Mouse (Mus musculus) limb, embryonic 14.5 days (tissue): Measurements from ENCODE around the gene Sipa1l1. TPM values are rescaled to one million over a fixed set of nuclear protein-coding genes. Genes with fewer than 3 reads are reported as not detected.

Source experiments
- ATAC-seq: fragments of 200-750 bp; cut with Nextera tagmentation; 2 replicates; pipeline ENCODE4 v1.8.0; 2017; ENCODE audit warnings: low read depth, moderate number of reproducible peaks, moderate TSS enrichment; ENCODE audit not compliant: low FRiP score
- DNase-seq: peaks from one replicate; pipeline ENCODE4 v3.0.0-alpha.2; 2015; ENCODE audit warnings: low spot score
- H3K27ac ChIP-seq: fragments of 300-500 bp; sonication (generic); replicated peaks from 2 replicates; pipeline ENCODE4 v1.5.1; 2014; ENCODE audit warnings: low read depth, mild to moderate bottlenecking, low read length, moderate library complexity, mixed read lengths
- H3K27me3 ChIP-seq: fragments of 300-500 bp; sonication (generic); 2 replicates; pipeline ENCODE4 v1.6.1; 2014; ENCODE audit warnings: low read length, mixed read lengths; ENCODE audit not compliant: control insufficient read depth, insufficient read depth
- H3K36me3 ChIP-seq: fragments of 300-500 bp; sonication (generic); 2 replicates; pipeline ENCODE4 v1.6.1; 2014; ENCODE audit warnings: mild to moderate bottlenecking, low read length, moderate library complexity, mixed read lengths; ENCODE audit not compliant: control insufficient read depth, insufficient read depth
- H3K4me1 ChIP-seq: fragments of 300-500 bp; sonication (generic); 2 replicates; pipeline ENCODE4 v1.6.1; 2014; ENCODE audit warnings: antibody characterized with exemption, low read length, mixed read lengths; ENCODE audit not compliant: control insufficient read depth, insufficient read depth
- H3K4me2 ChIP-seq: fragments of 300-500 bp; sonication (generic); replicated peaks from 2 replicates; pipeline ENCODE4 v1.6.1; 2014; ENCODE audit warnings: low read depth, mild to moderate bottlenecking, low read length, moderate library complexity; ENCODE audit not compliant: severe bottlenecking
- H3K4me3 ChIP-seq: fragments of 300-500 bp; sonication (generic); replicated peaks from 2 replicates; pipeline ENCODE4 v1.5.1; 2014; ENCODE audit warnings: low read length
- H3K9ac ChIP-seq: fragments of 300-500 bp; sonication (generic); 2 replicates; pipeline ENCODE4 v1.6.1; 2014; ENCODE audit warnings: mild to moderate bottlenecking, low read depth, low read length, moderate library complexity; ENCODE audit not compliant: severe bottlenecking
- H3K9me3 ChIP-seq: fragments of 300-500 bp; sonication (generic); 2 replicates; pipeline ENCODE4 v1.6.1; 2016; ENCODE audit warnings: low read length; ENCODE audit not compliant: control insufficient read depth
- POLR2A ChIP-seq: fragments of 200-500 bp; IDR thresholded peaks from 2 replicates; pipeline ENCODE4 v1.8.0; 2012; ENCODE audit warnings: inconsistent platforms, mild to moderate bottlenecking, moderate library complexity, borderline replicate concordance; ENCODE audit not compliant: insufficient read depth, insufficient read length; ENCODE audit errors: extremely low read depth
- WGBS: fragments of 180-500 bp; shearing (Covaris S2); extraction: QIAGEN DNeasy Blood & Tissue Kit; methylation state at CpG from one replicate; pipeline ENCODE4 v1.1.7; 2014; 5-methylcytosine and 5-hydroxymethylcytosine counted together
- polyA plus RNA-seq, 2 experiments: library from polyadenylated mRNA; depleted of rRNA in 1 of 2; stranded (reverse) in 1 of 2; unstranded in 1 of 2; fragments of >200 nt; fragmentation: Nextera tagmentation in 1 of 2; extraction: Ambion mirVana in 1 of 2; gene quantifications; 2 replicates each; pipeline versions ENCODE4 v1.2.1 to v1.2.3; 2012 to 2014

Gene Sipa1l1
- polyA plus RNA-seq, 2 experiments = 29.5 to 31.0 TPM

GRCm38 (mm10) chr12:82408486-82408885 is 239.4 kb downstream of the Sipa1l1 start:
- no peak; the same call in 1 of the 2 replicates for ATAC-seq
- Histone ChIP-seq H3K27ac (0 out of 2 replicates have a peak overlapping the region, but pooled peaks have one; percentile 13), H3K4me2 (no peak overlapping the region), H3K4me1 (peaks cover 34% of the 10 kb centered on the region), H3K9me3 (no peaks in the 10 kb centered on the region), H3K4me3 (no peak overlapping the region), H3K36me3 (peaks cover 7% of the 10 kb centered on the region), H3K27me3 (no peaks in the 10 kb centered on the region), H3K9ac (no peak overlapping the region; the same call in 1 of the 2 replicates)
- no peak for DNase-seq
- 51% methylated on average over 6 of the region's 6 CpGs for WGBS
- TF ChIP-seq POLR2A = no peak

- H3K36me3 ChIP-seq = peaks cover 8% of the 10 kb centered on the region; the same call in 1 of the 2 replicates
- no peak overlapping the region for H3K4me2 ChIP-seq
- no peaks in the 10 kb centered on the region for H3K9me3 ChIP-seq
- no peak overlapping the region for H3K27ac ChIP-seq
- no peak overlapping the region for H3K9ac ChIP-seq
- no peaks in the 10 kb centered on the region for H3K27me3 ChIP-seq
- ATAC-seq (no peak), DNase-seq (no peak)
- H3K4me3 ChIP-seq = no peak overlapping the region
- H3K4me1 ChIP-seq = peaks cover 34% of the 10 kb centered on the region
- no peak for TF ChIP-seq POLR2A
- 72% methylated on average over 7 of the region's 7 CpGs for WGBS
These were observed 240.8 kb downstream of the Sipa1l1 start for GRCm38 (mm10) chr12:82409686-82410472.

- Histone ChIP-seq H3K4me2 (no peak overlapping the region), H3K4me1 (peaks cover 26% of the 10 kb centered on the region), H3K27me3 (no peaks in the 10 kb centered on the region), H3K4me3 (no peak overlapping the region), H3K27ac (peak overlapping the region; percentile 85), H3K9ac (no peak overlapping the region), H3K9me3 (no peaks in the 10 kb centered on the region), H3K36me3 (peaks cover 16% of the 10 kb centered on the region)
- peak; percentile 77 for DNase-seq
- peak; percentile 54; the same call in 1 of the 2 replicates for ATAC-seq
- TF ChIP-seq POLR2A = no peak
- WGBS = 42% methylated on average over 3 of the region's 3 CpGs
These were observed 243.3 kb downstream of the Sipa1l1 start for GRCm38 (mm10) chr12:82412291-82413032.

GRCm38 (mm10) chr12:82415690-82416364 is 246.7 kb downstream of the Sipa1l1 start:
- peaks cover 12% of the 10 kb centered on the region for H3K4me1 ChIP-seq
- 75% methylated on average over 4 of the region's 4 CpGs for WGBS
- H3K27ac ChIP-seq = peak overlapping the region; percentile 38; the same call in 1 of the 2 replicates
- no peak overlapping the region for H3K9ac ChIP-seq
- H3K4me3 ChIP-seq = no peak overlapping the region
- H3K9me3 ChIP-seq = no peaks in the 10 kb centered on the region
- no peak; the same call in 1 of the 2 replicates for ATAC-seq
- DNase-seq = peak; percentile 77
- H3K4me2 ChIP-seq = no peak overlapping the region
- no peaks in the 10 kb centered on the region for H3K27me3 ChIP-seq
- TF ChIP-seq POLR2A = no peak
- H3K36me3 ChIP-seq = peaks cover 30% of the 10 kb centered on the region

- H3K4me3 ChIP-seq = no peak overlapping the region
- H3K27ac ChIP-seq = no peak overlapping the region
- DNase-seq (no peak), ATAC-seq (no peak)
- no peaks in the 10 kb centered on the region for H3K27me3 ChIP-seq
- H3K4me2 ChIP-seq = no peak overlapping the region
- no peaks in the 10 kb centered on the region for H3K9me3 ChIP-seq
- H3K9ac ChIP-seq = no peak overlapping the region
- H3K4me1 ChIP-seq = no peaks in the 10 kb centered on the region
- TF ChIP-seq POLR2A = no peak
- H3K36me3 ChIP-seq = peaks cover 60% of the 10 kb centered on the region
- WGBS = 91% methylated on average over 8 of the region's 8 CpGs
These were observed 249.9 kb downstream of the Sipa1l1 start for GRCm38 (mm10) chr12:82419027-82419426.
